Mouse (Mus musculus): ENCODE measurements around the gene Micu2. TPM values are rescaled to one million over a fixed set of nuclear protein-coding genes. Genes with fewer than 3 reads are reported as not detected.

Micu2 gene
- total RNA-seq (2021) (10 to 100 TPM; 70.3 to 77.7 TPM), polyA plus RNA-seq (2012; rRNA removed) (22.1 and 35.6 TPM in 2 replicates)
- long read RNA-seq, transcript Micu2-201 (12 exons, 2,329 nt), result major isoform, 60 of 65 reads
- long read RNA-seq, partial matches to known transcripts, result 3 of 65 reads
- long read RNA-seq, other reads (novel, unspliced or antisense), result 2 of 65 reads

GRCm38 (mm10) chr14:57998526-57999401, at the start of gene Micu2:
TSS of gene Micu2 (minus strand) at chr14:57999262.
- Histone ChIP-seq H3K4me3 (peak within 1 kb of the TSS; percentile 84), H3K4me1 (ENCODE audit: control insufficient read depth, insufficient read depth, low read length) (peaks cover 2% of the 10 kb centered on the region; the same call in 1 of the 2 replicates), H3K79me2 (replicated peaks; ENCODE audit: control insufficient read depth, insufficient read depth, low read length) (0 out of 2 replicates have a peak, but pooled peaks cover 1% of the 10 kb centered on the region), H3K9ac (ENCODE audit: low read depth, low read length) (peak within 1 kb of the TSS; percentile 95), H3K27me3 (ENCODE audit: control insufficient read depth, insufficient read depth, low read length) (no peaks in the 10 kb centered on the region), H3K36me3 (ENCODE audit: control insufficient read depth, insufficient read depth, low read length) (no peaks in the 10 kb centered on the region; the same call in none of the 2 replicates), H3K27ac (peak within 1 kb of the TSS; percentile 71)
- TF ChIP-seq CTCF (IDR thresholded peaks at IDR 0.05), result no peak
- TF ChIP-seq EP300 (IDR thresholded peaks at IDR 0.05; ENCODE audit: insufficient read depth, low read depth, low read length), result peak; percentile 57; the same call in 1 of the 2 replicates
- TF ChIP-seq POLR2A (IDR thresholded peaks at IDR 0.05; ENCODE audit: insufficient read depth, low read depth, low read length), result peak; percentile 61
- intact Hi-C loops (cut with DNase I), result loop anchor here (10.0 kb wide), 1 partner anchor 54 kb away; no protein-coding TSS in a partner anchor
- WGBS, result 2% methylated on average over 76 of the region's 76 CpGs
- peak; percentile 84 to 89 for DNase-seq

- Histone ChIP-seq H3K9ac (ENCODE audit: low read depth, low read length) (no peak overlapping the region), H3K27ac (no peak overlapping the region), H3K79me2 (replicated peaks; ENCODE audit: control insufficient read depth, insufficient read depth, low read length) (no peaks in the 10 kb centered on the region), H3K4me1 (ENCODE audit: control insufficient read depth, insufficient read depth, low read length) (no peaks in the 10 kb centered on the region), H3K27me3 (ENCODE audit: control insufficient read depth, insufficient read depth, low read length) (no peaks in the 10 kb centered on the region), H3K4me3 (no peak overlapping the region), H3K36me3 (ENCODE audit: control insufficient read depth, insufficient read depth, low read length) (no peaks in the 10 kb centered on the region)
- 74% methylated on average over 4 of the region's 4 CpGs for WGBS
- intact Hi-C loops (cut with DNase I), result no loop called here
- no peak for TF ChIP-seq CTCF (IDR thresholded peaks at IDR 0.05)
- DNase-seq, result no peak
Measured at GRCm38 (mm10) chr14:58046639-58047284, 47.7 kb upstream of the Micu2 start.

DNA sequence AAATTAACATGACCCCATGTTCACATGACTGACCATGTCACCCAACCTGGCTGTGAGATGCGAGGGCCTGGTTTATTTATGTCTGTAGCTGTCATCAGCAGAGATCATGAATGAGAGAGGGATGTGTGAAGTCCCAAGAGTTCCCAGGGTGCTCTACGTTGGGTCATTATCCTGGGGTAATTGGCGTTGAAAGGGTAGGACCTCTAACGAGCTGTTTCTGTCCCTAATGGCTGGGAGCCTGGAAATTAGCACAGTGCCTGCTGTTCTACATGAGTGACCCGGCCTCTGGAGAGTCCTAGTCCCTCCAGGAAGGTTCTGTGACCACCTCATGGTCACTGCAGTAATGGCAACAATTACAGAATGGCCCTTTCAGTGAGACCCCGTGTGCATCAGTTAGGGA, 37.1 kb upstream of the Micu2 start:
- no peaks in the 10 kb centered on the region for H3K79me2 ChIP-seq (replicated peaks; ENCODE audit: control insufficient read depth, insufficient read depth, low read length)
- no peak for TF ChIP-seq EP300 (IDR thresholded peaks at IDR 0.05; ENCODE audit: insufficient read depth, low read depth, low read length)
- TF ChIP-seq POLR2A (IDR thresholded peaks at IDR 0.05; ENCODE audit: insufficient read depth, low read depth, low read length), result no peak
- TF ChIP-seq CTCF (IDR thresholded peaks at IDR 0.05), result no peak
- H3K9ac ChIP-seq (ENCODE audit: low read depth, low read length), result no peak overlapping the region
- no peaks in the 10 kb centered on the region for H3K4me1 ChIP-seq (ENCODE audit: control insufficient read depth, insufficient read depth, low read length)
- H3K36me3 ChIP-seq (ENCODE audit: control insufficient read depth, insufficient read depth, low read length), result no peaks in the 10 kb centered on the region
- intact Hi-C loops (cut with DNase I), result loop anchor here (10.0 kb wide), 1 partner anchor 569 kb away; no protein-coding TSS in a partner anchor
- H3K27ac ChIP-seq, result no peak overlapping the region
- no peak overlapping the region for H3K4me3 ChIP-seq
- DNase-seq, result no peak
- H3K27me3 ChIP-seq (ENCODE audit: control insufficient read depth, insufficient read depth, low read length), result no peaks in the 10 kb centered on the region
- WGBS, result 44% methylated on average over 6 of the region's 6 CpGs

GRCm38 (mm10) chr14:58034567-58034966, 35.5 kb upstream of the Micu2 start:
- no peak overlapping the region for H3K9ac ChIP-seq (ENCODE audit: low read depth, low read length)
- no peaks in the 10 kb centered on the region for H3K79me2 ChIP-seq (replicated peaks; ENCODE audit: control insufficient read depth, insufficient read depth, low read length)
- no peak for TF ChIP-seq EP300 (IDR thresholded peaks at IDR 0.05; ENCODE audit: insufficient read depth, low read depth, low read length)
- no peak for TF ChIP-seq POLR2A (IDR thresholded peaks at IDR 0.05; ENCODE audit: insufficient read depth, low read depth, low read length)
- TF ChIP-seq CTCF (IDR thresholded peaks at IDR 0.05), result no peak; the same call in 1 of the 2 replicates
- H3K27me3 ChIP-seq (ENCODE audit: control insufficient read depth, insufficient read depth, low read length), result no peaks in the 10 kb centered on the region
- no peak overlapping the region for H3K27ac ChIP-seq
- DNase-seq, result peak; percentile 8 to 58
- intact Hi-C loops (cut with DNase I), result loop anchor here (2.0 to 10.0 kb wide), 5 partner anchors 340 to 1080 kb away; no protein-coding TSS in a partner anchor
- WGBS, result 12% methylated on average over 8 of the region's 8 CpGs
- no peaks in the 10 kb centered on the region for H3K4me1 ChIP-seq (ENCODE audit: control insufficient read depth, insufficient read depth, low read length)
- H3K4me3 ChIP-seq, result no peak overlapping the region
- no peaks in the 10 kb centered on the region for H3K36me3 ChIP-seq (ENCODE audit: control insufficient read depth, insufficient read depth, low read length)

DNA sequence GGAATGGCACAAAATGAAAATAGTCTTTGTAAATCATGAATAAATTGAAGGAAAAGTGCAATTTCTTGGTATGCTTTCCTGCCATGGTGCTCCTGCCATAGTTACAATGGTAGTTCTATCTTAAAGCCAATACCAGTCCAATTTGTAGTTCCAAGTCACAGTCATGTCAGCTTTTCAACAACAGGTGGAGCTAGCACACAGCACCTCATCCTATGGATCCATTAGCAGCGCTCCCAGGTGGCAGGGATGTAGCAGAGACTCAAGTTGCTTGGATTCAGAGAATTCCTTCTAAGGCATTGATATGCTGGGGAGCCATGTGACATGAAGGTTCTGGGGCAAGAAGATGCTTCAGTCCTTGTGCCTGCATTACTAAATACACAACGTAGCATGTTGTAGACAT, 19.8 kb upstream of the Micu2 start:
- WGBS, result 49% methylated on average over 2 of the region's 2 CpGs
- Histone ChIP-seq H3K4me1 (ENCODE audit: control insufficient read depth, insufficient read depth, low read length) (no peaks in the 10 kb centered on the region), H3K4me3 (no peak overlapping the region), H3K27ac (no peak overlapping the region), H3K9ac (ENCODE audit: low read depth, low read length) (no peak overlapping the region), H3K36me3 (ENCODE audit: control insufficient read depth, insufficient read depth, low read length) (no peaks in the 10 kb centered on the region), H3K27me3 (ENCODE audit: control insufficient read depth, insufficient read depth, low read length) (no peaks in the 10 kb centered on the region), H3K79me2 (replicated peaks; ENCODE audit: control insufficient read depth, insufficient read depth, low read length) (no peaks in the 10 kb centered on the region)
- DNase-seq, result no peak
- TF ChIP-seq EP300 (IDR thresholded peaks at IDR 0.05; ENCODE audit: insufficient read depth, low read depth, low read length) (no peak), CTCF (IDR thresholded peaks at IDR 0.05) (peak; percentile 67)
- intact Hi-C loops (cut with DNase I), result no loop called here
